Mouse (Mus musculus): Measurements from ENCODE around the gene Msantd3. TPM values are rescaled to one million over a fixed set of nuclear protein-coding genes. Genes with fewer than 3 reads are reported as not detected.

Msantd3 gene
- polyA plus RNA-seq, 1 experiment from 2014 or later = 1.4 TPM

DNA sequence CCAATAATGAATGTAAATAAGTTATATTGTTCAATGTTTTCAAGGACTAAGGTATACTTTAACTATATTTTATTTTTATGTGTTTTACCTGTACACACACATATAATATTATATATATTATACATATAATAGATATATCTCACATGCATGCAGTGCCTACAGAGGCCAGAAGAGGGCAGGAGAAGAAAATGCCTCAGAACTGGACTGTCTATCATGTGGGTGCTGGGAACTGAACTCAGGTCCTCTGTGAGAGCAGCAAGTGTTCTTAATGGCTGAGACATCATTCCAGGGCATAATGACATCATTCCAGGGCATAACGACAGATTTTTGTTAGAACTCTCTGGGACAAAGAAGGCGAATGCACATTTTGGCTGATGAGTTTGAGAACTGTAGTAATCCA, 47.8 kb downstream of the Msantd3 start:
- Histone ChIP-seq H3K36me3 (ENCODE audit: control insufficient read depth, insufficient read depth) (no peaks in the 10 kb centered on the region), H3K9me3 (replicated peaks; ENCODE audit: control insufficient read depth, low read length) (no peaks in the 10 kb centered on the region)
- WGBS (ENCODE audit: insufficient replicate concordance) = 84% methylated on average over 2 of the region's 2 CpGs

GRCm38 (mm10) chr4:48588576-48588975, 48.8 kb downstream of the Msantd3 start:
- ATAC-seq (ENCODE audit: low read depth) = no peak
- Histone ChIP-seq H3K9me3 (replicated peaks; ENCODE audit: control insufficient read depth, low read length) (no peaks in the 10 kb centered on the region), H3K9ac (ENCODE audit: low read depth, low read length) (no peak overlapping the region), H3K4me3 (ENCODE audit: low read depth, low read length) (no peak overlapping the region), H3K27ac (ENCODE audit: low read length) (no peak overlapping the region), H3K27me3 (ENCODE audit: control insufficient read depth, insufficient read depth, low read depth, low read length) (peaks cover 24% of the 10 kb centered on the region), H3K36me3 (ENCODE audit: control insufficient read depth, insufficient read depth) (no peaks in the 10 kb centered on the region), H3K4me1 (ENCODE audit: control insufficient read depth, low read depth, low read length) (no peaks in the 10 kb centered on the region), H3K4me2 (ENCODE audit: low read depth, low read length) (no peak overlapping the region)
- WGBS (ENCODE audit: insufficient replicate concordance) = 57% methylated on average over 9 of the region's 9 CpGs

More for the DNA sequence above, 47.8 kb downstream of the Msantd3 start:
- Histone ChIP-seq H3K9ac (ENCODE audit: low read depth, low read length) (no peak overlapping the region), H3K4me2 (ENCODE audit: low read depth, low read length) (no peak overlapping the region), H3K4me1 (ENCODE audit: control insufficient read depth, low read depth, low read length) (no peaks in the 10 kb centered on the region), H3K27ac (ENCODE audit: low read length) (no peak overlapping the region), H3K4me3 (ENCODE audit: low read depth, low read length) (no peak overlapping the region), H3K27me3 (ENCODE audit: control insufficient read depth, insufficient read depth, low read depth, low read length) (peaks cover 24% of the 10 kb centered on the region)
- no peak for ATAC-seq (ENCODE audit: low read depth)

- Histone ChIP-seq H3K27me3 (ENCODE audit: control insufficient read depth, insufficient read depth, low read depth, low read length) (peaks cover 5% of the 10 kb centered on the region), H3K27ac (ENCODE audit: low read length) (no peak overlapping the region), H3K4me1 (ENCODE audit: control insufficient read depth, low read depth, low read length) (no peaks in the 10 kb centered on the region), H3K9me3 (replicated peaks; ENCODE audit: control insufficient read depth, low read length) (no peaks in the 10 kb centered on the region), H3K9ac (ENCODE audit: low read depth, low read length) (no peak overlapping the region), H3K4me2 (ENCODE audit: low read depth, low read length) (no peak overlapping the region), H3K4me3 (ENCODE audit: low read depth, low read length) (no peak overlapping the region), H3K36me3 (ENCODE audit: control insufficient read depth, insufficient read depth) (no peaks in the 10 kb centered on the region)
- WGBS (ENCODE audit: insufficient replicate concordance) = 34% methylated on average over 7 of the region's 7 CpGs
- ATAC-seq (ENCODE audit: low read depth) = no peak
Observed at GRCm38 (mm10) chr4:48590862-48591261, 51.1 kb downstream of the Msantd3 start.

- Histone ChIP-seq H3K36me3 (ENCODE audit: control insufficient read depth, insufficient read depth) (no peaks in the 10 kb centered on the region), H3K4me1 (ENCODE audit: control insufficient read depth, low read depth, low read length) (no peaks in the 10 kb centered on the region), H3K4me3 (ENCODE audit: low read depth, low read length) (no peak overlapping the region), H3K9ac (ENCODE audit: low read depth, low read length) (no peak overlapping the region), H3K9me3 (replicated peaks; ENCODE audit: control insufficient read depth, low read length) (no peaks in the 10 kb centered on the region), H3K4me2 (ENCODE audit: low read depth, low read length) (no peak overlapping the region), H3K27me3 (ENCODE audit: control insufficient read depth, insufficient read depth, low read depth, low read length) (no peaks in the 10 kb centered on the region; the same call in 1 of the 2 replicates), H3K27ac (ENCODE audit: low read length) (no peak overlapping the region)
- WGBS (ENCODE audit: insufficient replicate concordance) = 79% methylated on average over 3 of the region's 3 CpGs
- ATAC-seq (ENCODE audit: low read depth) = no peak
Observed at GRCm38 (mm10) chr4:48591390-48591789, 51.7 kb downstream of the Msantd3 start.

GRCm38 (mm10) chr4:48592328-48592727, 52.6 kb downstream of the Msantd3 start:
- WGBS (ENCODE audit: insufficient replicate concordance) = 31% methylated on average over 5 of the region's 5 CpGs
- no peak overlapping the region for H3K27ac ChIP-seq (ENCODE audit: low read length)

DNA sequence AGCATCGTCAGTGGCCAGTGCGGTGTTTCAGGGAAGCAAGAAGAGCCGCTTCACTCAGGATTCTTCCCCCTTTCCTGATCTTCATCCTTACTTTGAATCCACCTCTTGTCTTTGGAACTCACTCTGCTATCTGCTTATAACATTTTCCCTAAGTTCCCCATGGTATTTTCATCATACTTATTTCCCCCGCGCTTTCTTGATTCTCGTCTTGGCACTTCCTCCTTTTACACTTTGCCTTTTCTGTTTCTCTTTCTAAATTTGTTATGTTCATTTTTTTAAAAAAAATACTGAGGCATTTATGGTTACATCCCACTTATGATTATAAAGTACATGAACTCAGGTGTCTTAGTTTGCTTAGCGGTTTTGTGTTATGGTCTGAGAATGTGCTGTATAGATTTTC, 53.1 kb downstream of the Msantd3 start:
- Histone ChIP-seq H3K27ac (ENCODE audit: low read length) (no peak overlapping the region), H3K9ac (ENCODE audit: low read depth, low read length) (no peak overlapping the region), H3K4me2 (ENCODE audit: low read depth, low read length) (no peak overlapping the region), H3K27me3 (ENCODE audit: control insufficient read depth, insufficient read depth, low read depth, low read length) (no peaks in the 10 kb centered on the region), H3K9me3 (replicated peaks; ENCODE audit: control insufficient read depth, low read length) (no peaks in the 10 kb centered on the region), H3K4me1 (ENCODE audit: control insufficient read depth, low read depth, low read length) (no peaks in the 10 kb centered on the region), H3K4me3 (ENCODE audit: low read depth, low read length) (no peak overlapping the region), H3K36me3 (ENCODE audit: control insufficient read depth, insufficient read depth) (no peaks in the 10 kb centered on the region)
- ATAC-seq (ENCODE audit: low read depth) = no peak
- 59% methylated on average over 7 of the region's 7 CpGs for WGBS (ENCODE audit: insufficient replicate concordance)

More at GRCm38 (mm10) chr4:48592328-48592727, 52.6 kb downstream of the Msantd3 start:
- no peak overlapping the region for H3K4me2 ChIP-seq (ENCODE audit: low read depth, low read length)
- no peak overlapping the region for H3K9ac ChIP-seq (ENCODE audit: low read depth, low read length)
- no peak for ATAC-seq (ENCODE audit: low read depth)
- H3K9me3 ChIP-seq (replicated peaks; ENCODE audit: control insufficient read depth, low read length) = no peaks in the 10 kb centered on the region
- no peaks in the 10 kb centered on the region for H3K36me3 ChIP-seq (ENCODE audit: control insufficient read depth, insufficient read depth)
- no peaks in the 10 kb centered on the region for H3K27me3 ChIP-seq (ENCODE audit: control insufficient read depth, insufficient read depth, low read depth, low read length)
- H3K4me3 ChIP-seq (ENCODE audit: low read depth, low read length) = no peak overlapping the region
- no peaks in the 10 kb centered on the region for H3K4me1 ChIP-seq (ENCODE audit: control insufficient read depth, low read depth, low read length)

DNA sequence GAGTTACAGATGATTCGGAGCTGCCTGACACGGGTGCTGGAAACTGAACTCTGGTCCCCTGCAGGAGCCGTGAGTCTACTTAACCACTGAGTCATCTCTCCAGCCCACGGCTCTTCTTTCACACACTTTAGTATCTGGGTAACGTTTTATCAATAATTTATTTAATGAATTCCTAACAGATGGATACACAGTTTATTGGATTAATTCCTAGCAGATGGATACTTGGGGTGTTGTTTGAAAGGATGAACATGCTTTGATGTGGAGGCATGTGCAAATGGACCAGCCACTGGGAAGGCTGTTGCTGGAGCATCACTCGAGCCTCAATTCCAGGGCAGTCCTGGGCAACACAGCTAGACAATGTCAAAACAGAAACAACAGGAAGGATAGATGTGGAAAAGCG, 56.4 kb downstream of the Msantd3 start:
- H3K4me3 ChIP-seq (ENCODE audit: low read depth, low read length) = no peak overlapping the region
- H3K9ac ChIP-seq (ENCODE audit: low read depth, low read length) = no peak overlapping the region
- no peak overlapping the region for H3K4me2 ChIP-seq (ENCODE audit: low read depth, low read length)
- ATAC-seq (ENCODE audit: low read depth) = no peak
- H3K27me3 ChIP-seq (ENCODE audit: control insufficient read depth, insufficient read depth, low read depth, low read length) = no peaks in the 10 kb centered on the region
- 69% methylated on average over 7 of the region's 7 CpGs for WGBS (ENCODE audit: insufficient replicate concordance)
- H3K9me3 ChIP-seq (replicated peaks; ENCODE audit: control insufficient read depth, low read length) = no peaks in the 10 kb centered on the region
- H3K36me3 ChIP-seq (ENCODE audit: control insufficient read depth, insufficient read depth) = no peaks in the 10 kb centered on the region
- no peaks in the 10 kb centered on the region for H3K4me1 ChIP-seq (ENCODE audit: control insufficient read depth, low read depth, low read length)
- no peak overlapping the region for H3K27ac ChIP-seq (ENCODE audit: low read length)

DNA sequence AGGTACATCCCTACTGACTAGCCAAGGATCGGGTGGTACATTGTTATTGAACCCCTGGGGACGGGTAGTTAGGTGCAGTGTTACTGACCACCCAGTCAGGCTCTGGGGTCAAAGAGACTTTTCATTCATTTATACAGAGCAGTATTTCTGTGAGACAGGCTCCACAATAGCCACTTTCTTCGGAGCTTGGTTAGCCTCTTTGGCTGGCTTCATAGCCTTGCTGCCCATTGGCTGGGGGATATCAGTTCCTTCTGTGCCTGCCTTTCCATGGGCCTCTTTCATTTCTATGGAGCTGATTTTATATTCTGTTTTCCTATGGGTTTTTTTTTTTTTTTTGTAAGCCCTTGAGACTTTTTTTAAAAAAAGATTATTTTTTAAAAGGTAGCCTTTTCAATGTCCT, 65.9 kb downstream of the Msantd3 start:
- H3K4me1 ChIP-seq (ENCODE audit: control insufficient read depth, low read depth, low read length) = no peaks in the 10 kb centered on the region
- no peak for ATAC-seq (ENCODE audit: low read depth)
- no peak overlapping the region for H3K4me3 ChIP-seq (ENCODE audit: low read depth, low read length)
- no peaks in the 10 kb centered on the region for H3K9me3 ChIP-seq (replicated peaks; ENCODE audit: control insufficient read depth, low read length)
- H3K4me2 ChIP-seq (ENCODE audit: low read depth, low read length) = no peak overlapping the region
- H3K9ac ChIP-seq (ENCODE audit: low read depth, low read length) = no peak overlapping the region
- H3K27me3 ChIP-seq (ENCODE audit: control insufficient read depth, insufficient read depth, low read depth, low read length) = no peaks in the 10 kb centered on the region
- H3K27ac ChIP-seq (ENCODE audit: low read length) = no peak overlapping the region
- H3K36me3 ChIP-seq (ENCODE audit: control insufficient read depth, insufficient read depth) = no peaks in the 10 kb centered on the region
- 77% methylated on average over 3 of the region's 3 CpGs for WGBS (ENCODE audit: insufficient replicate concordance)

- ATAC-seq (ENCODE audit: low read depth) = no peak
- Histone ChIP-seq H3K9ac (ENCODE audit: low read depth, low read length) (no peak overlapping the region), H3K9me3 (replicated peaks; ENCODE audit: control insufficient read depth, low read length) (no peaks in the 10 kb centered on the region), H3K27me3 (ENCODE audit: control insufficient read depth, insufficient read depth, low read depth, low read length) (no peaks in the 10 kb centered on the region), H3K4me1 (ENCODE audit: control insufficient read depth, low read depth, low read length) (no peaks in the 10 kb centered on the region), H3K36me3 (ENCODE audit: control insufficient read depth, insufficient read depth) (no peaks in the 10 kb centered on the region), H3K4me2 (ENCODE audit: low read depth, low read length) (no peak overlapping the region), H3K27ac (ENCODE audit: low read length) (no peak overlapping the region), H3K4me3 (ENCODE audit: low read depth, low read length) (no peak overlapping the region)
- WGBS (ENCODE audit: insufficient replicate concordance) = 71% methylated on average over 9 of the region's 9 CpGs
Observed at GRCm38 (mm10) chr4:48609485-48609884, 69.8 kb downstream of the Msantd3 start.
